Mouse (Mus musculus): ENCODE results near the gene Spata22. TPM values are rescaled to one million over a fixed set of nuclear protein-coding genes. Genes with fewer than 3 reads are reported as not detected.
"Not testable (repeated sequence)": the region's sequence is repeated elsewhere in the genome, so short reads cannot be mapped to it uniquely, and the experiment has no call there.

The Spata22 gene
- 1 to 10 TPM; 4.3 to 4.6 TPM for total RNA-seq (2021)
- long read RNA-seq, experiment 1, partial matches to known transcripts, result 0 of 3 reads
- long read RNA-seq, experiment 1, other reads (novel, unspliced or antisense), result 3 of 3 reads
- long read RNA-seq, experiment 2, partial matches to known transcripts, result 0 of 1 reads
- long read RNA-seq, experiment 2, other reads (novel, unspliced or antisense), result 1 of 1 reads

GRCm38 (mm10) chr11:73329442-73329841 lies at the start of gene Spata22, which contains the start of the genes Aspa and Gm49340:
Spata22 (plus strand) TSS chr11:73329741.
Aspa (minus strand) TSS chr11:73329596.
Gm49340 (plus strand) TSS chr11:73329741.
- no peak for DNase-seq

DNA sequence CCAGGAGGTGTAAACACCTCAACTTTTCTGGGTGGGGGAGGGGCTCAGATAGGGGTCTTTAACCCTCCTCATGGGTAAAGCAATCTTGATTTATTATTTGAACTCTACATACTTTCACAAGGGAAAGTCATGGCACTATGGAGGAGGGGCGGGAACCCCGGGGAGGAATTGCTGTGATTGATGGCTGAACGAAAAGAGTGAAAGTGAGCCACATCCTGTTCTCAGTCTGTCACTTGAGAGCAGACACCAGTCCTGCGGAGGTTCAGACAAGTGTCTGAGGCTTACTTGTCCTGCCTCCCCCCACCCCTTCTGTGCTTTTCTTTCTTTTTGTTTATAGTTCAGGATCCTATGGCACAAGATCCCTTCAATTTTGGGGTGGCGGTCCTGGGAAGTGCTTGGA lies 48.8 kb upstream of the Spata22 start:
- no peak for DNase-seq

DNA sequence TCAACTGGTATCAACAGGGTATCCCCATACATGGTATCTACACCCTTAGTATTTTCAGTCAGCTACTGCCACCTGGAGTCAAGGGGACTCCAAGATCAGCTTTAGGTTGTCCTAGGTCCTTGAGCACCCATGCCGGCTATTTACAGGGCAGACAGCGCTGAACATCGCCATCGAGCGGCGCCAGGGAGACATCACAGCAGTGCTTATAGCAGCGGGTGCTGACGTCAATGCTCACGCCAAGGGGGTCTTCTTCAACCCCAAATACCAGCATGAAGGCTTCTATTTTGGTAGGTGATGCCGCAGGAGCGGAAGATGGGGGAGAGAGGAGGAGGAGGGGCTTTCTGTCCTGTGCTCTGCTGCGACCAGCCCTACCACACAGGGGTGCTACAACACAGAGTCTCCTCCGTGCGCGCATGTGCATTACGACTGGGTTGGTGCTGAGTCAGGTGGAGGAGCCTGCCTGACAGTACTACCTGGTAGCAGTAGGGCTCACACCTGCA lies 48.0 kb upstream of the Spata22 start:
- DNase-seq, result peak; percentile 65

DNA sequence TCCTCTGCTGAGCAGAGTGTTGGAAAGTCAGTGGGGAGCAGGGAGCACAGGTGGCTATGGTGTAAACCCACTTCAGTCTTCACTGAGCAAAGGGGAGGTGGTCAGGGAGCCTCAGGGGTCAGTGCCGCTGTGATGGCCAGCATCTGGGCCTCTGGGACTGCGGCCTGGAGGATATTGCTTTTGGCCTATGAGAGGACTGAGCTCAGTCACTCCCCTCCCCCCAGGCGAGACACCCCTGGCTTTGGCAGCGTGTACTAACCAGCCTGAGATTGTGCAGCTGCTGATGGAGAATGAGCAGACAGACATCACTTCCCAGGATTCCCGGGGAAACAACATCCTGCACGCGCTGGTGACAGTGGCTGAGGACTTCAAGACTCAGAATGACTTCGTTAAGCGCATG lies 46.2 kb upstream of the Spata22 start:
- no peak for DNase-seq

- no peak for DNase-seq
Measured at GRCm38 (mm10) chr11:73283926-73284325, 45.6 kb upstream of the Spata22 start.

- DNase-seq, result no peak
Measured at GRCm38 (mm10) chr11:73284351-73284750, 45.2 kb upstream of the Spata22 start.

GRCm38 (mm10) chr11:73289621-73290020 lies 39.9 kb upstream of the Spata22 start:
- no peak for DNase-seq

DNA sequence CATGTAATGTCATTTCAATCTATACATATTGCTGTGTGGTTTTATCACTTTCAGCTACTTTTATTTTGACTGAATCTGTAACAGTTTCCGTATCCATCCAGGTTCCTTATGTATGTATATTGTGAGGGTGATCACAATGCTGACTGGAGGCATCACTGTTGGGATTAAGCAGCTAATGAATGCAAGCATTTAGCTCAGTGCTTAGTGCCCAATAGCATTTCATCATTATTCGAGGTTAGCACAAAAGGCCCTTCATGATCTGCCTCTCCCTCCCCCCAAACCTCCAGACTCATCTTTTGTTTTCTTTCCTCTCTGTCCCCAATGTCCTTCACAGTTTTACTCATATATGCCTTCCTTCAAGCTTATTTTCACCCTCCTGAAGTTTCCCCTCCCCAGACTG lies 26.4 kb upstream of the Spata22 start:
- no peak for DNase-seq

GRCm38 (mm10) chr11:73315961-73316360 lies 13.6 kb upstream of the Spata22 start:
- DNase-seq, result no peak

GRCm38 (mm10) chr11:73318581-73318980 lies 11.0 kb upstream of the Spata22 start:
- DNase-seq, result not testable (repeated sequence)

DNA sequence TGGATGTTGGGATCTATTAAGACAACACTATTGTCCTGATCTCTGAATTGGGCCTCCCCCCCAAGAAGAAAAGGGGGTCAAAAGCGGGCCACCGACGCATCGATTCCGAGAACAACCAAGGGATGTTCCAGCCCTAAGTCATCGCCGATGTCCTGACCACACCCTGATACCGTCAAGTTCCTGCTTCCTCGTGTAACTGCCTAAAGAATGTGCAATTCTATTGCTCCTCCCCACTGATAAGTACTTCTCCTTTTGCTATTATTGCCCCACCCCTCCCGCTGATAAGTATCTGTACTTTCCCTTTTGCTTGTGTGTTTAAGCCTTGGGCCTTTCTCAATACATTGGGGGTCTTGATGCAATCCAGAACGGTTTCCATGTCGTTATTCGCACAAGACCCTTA lies 8.5 kb upstream of the Spata22 start:
- DNase-seq, result not testable (repeated sequence)

- no peak for DNase-seq
Measured at GRCm38 (mm10) chr11:73323906-73324830, 5.4 kb upstream of the Spata22 start.

DNA sequence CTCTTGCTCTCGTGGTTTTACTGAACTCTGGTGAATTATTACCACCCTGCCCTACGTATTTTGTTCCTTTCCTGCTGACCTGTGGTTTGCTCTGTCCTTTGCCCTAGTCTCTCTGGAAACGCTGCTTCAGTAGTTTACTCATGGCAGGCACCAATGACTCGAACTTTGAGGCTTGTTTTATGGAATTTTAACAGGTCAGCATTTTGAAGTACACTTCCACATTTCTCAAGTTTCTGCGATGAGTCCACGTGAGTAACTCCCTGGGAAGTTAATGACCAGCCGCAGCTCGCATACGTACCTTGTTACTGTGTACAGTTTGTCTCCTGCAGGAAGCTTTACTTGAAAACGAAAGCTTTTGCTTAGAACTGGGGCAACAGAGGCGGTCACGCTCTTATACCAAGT lies 3.1 kb upstream of the Spata22 start:
- DNase-seq, result peak; percentile 42

GRCm38 (mm10) chr11:73327361-73327760 lies 2.2 kb upstream of the Spata22 start:
- DNase-seq, result no peak

- DNase-seq, result no peak
Measured at GRCm38 (mm10) chr11:73333357-73333756, 3.8 kb downstream of the Spata22 start.

GRCm38 (mm10) chr11:73336919-73337318 lies 7.4 kb downstream of the Spata22 start:
- DNase-seq, result no peak

DNA sequence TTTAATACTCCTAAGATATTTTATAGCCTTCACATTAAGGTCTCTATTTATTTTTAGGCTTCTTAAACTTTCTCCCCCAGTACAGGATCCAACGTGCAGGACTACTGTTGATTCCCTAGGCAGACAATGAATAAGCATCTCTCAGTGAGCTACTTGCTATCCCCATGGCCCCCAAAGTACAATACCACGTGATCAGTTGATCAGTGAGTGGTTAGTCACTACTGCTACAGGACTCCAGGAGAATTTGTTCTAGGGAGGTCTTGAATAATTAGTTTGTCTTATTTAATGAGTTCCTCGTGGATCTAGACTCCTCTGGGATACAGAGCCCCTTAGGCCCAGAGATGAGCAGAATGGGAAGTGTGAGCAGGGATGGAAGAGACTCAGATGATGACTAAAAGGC lies 20.9 kb downstream of the Spata22 start, which contains the start of gene Olfr20:
Olfr20 (plus strand) TSS at position 301 of the 400 bp plus-strand sequence.
- no peak for DNase-seq

GRCm38 (mm10) chr11:73370946-73371345 lies 41.4 kb downstream of the Spata22 start, which contains the start of gene Olfr376:
Olfr376 (plus strand) TSS chr11:73371246.
- no peak for DNase-seq

DNA sequence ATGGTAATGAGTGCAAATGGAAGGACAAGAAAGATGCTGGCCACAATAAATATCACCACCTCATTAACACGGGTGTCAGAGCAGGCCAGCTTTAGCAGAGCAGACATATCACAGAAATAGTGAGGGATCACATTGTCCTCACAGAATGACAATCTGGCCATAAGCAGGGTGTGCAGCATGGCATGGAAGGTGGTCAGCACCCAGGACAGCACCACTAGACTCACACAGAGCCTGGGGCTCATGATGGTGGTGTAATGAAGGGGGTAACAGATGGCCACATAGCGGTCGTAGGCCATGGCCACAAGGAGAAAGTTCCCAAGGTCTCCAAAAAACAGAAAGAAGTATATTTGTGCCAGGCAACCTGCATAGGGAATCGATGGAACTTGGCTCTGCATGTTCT lies 65.8 kb downstream of the Spata22 start:
- DNase-seq, result peak; percentile 4
